Mouse (Mus musculus): ENCODE results near the gene Pim3. TPM values are rescaled to one million over a fixed set of nuclear protein-coding genes. Genes with fewer than 3 reads are reported as not detected.

The Pim3 gene
- polyA plus RNA-seq, 1 experiment: 55.0 TPM

DNA sequence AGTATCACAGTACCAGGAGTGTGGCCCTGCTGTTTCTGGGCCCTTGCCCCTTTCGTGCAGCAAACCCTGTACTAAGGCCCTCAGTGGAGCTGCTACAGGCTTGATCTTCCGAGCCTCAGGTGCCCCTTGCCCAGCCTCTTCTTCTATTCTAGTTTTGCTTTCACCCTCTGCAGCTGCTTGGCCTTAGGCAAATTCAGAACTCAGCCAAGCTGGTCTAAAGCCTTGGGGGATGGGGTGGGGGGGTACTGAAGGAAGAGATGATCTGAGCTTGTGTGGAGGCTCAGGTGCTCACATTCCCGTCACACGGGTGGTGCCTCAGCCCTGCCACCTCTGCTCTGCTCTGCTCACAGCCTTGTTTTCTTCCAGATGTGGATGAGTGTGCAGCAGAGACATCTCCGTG lies 38.6 kb upstream of the Pim3 start:
- TF ChIP-seq CTCF (IDR thresholded peaks at IDR 0.05; ENCODE audit: insufficient read depth, low read length) (no peak), POLR2A (IDR thresholded peaks at IDR 0.05; ENCODE audit: borderline replicate concordance, extremely low read depth, low read depth, low read length) (no peak)
- 91% methylated on average over 5 of the region's 5 CpGs for WGBS

DNA sequence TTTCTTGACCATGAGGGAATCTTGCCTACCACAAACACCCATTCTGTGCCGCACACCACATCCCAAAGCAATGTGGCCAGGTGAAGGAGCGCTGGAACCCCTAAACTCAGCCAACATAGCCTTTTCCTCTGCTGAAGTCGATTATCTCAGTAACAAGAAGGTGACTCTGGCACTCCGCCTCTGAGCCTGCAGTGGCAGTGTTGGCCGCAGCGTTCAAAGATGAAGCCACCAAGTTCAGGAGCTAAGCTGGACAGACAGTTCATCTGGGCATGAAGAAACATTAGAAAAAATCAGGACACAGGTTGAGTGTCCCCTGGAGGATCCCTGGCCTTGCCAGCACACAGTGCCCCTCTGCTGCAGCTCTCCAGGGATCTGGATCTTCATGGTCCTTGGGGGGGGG lies 34.5 kb upstream of the Pim3 start:
- no peak for DNase-seq
- Histone ChIP-seq H3K4me1 (ENCODE audit: control insufficient read depth, insufficient read depth, low read length) (peaks cover 2% of the 10 kb centered on the region), H3K4me3 (replicated peaks; ENCODE audit: extremely low read depth, low read depth, low read length) (no peak overlapping the region)
- no peak for TF ChIP-seq POLR2A (IDR thresholded peaks at IDR 0.05; ENCODE audit: borderline replicate concordance, extremely low read depth, low read depth, low read length)
- TF ChIP-seq CTCF (IDR thresholded peaks at IDR 0.05; ENCODE audit: insufficient read depth, low read length): no peak
- WGBS: 92% methylated on average over 6 of the region's 6 CpGs

More for the DNA sequence above, 38.6 kb upstream of the Pim3 start:
- DNase-seq: no peak
- Histone ChIP-seq H3K4me1 (ENCODE audit: control insufficient read depth, insufficient read depth, low read length) (peaks cover 5% of the 10 kb centered on the region), H3K4me3 (replicated peaks; ENCODE audit: extremely low read depth, low read depth, low read length) (no peak overlapping the region)

DNA sequence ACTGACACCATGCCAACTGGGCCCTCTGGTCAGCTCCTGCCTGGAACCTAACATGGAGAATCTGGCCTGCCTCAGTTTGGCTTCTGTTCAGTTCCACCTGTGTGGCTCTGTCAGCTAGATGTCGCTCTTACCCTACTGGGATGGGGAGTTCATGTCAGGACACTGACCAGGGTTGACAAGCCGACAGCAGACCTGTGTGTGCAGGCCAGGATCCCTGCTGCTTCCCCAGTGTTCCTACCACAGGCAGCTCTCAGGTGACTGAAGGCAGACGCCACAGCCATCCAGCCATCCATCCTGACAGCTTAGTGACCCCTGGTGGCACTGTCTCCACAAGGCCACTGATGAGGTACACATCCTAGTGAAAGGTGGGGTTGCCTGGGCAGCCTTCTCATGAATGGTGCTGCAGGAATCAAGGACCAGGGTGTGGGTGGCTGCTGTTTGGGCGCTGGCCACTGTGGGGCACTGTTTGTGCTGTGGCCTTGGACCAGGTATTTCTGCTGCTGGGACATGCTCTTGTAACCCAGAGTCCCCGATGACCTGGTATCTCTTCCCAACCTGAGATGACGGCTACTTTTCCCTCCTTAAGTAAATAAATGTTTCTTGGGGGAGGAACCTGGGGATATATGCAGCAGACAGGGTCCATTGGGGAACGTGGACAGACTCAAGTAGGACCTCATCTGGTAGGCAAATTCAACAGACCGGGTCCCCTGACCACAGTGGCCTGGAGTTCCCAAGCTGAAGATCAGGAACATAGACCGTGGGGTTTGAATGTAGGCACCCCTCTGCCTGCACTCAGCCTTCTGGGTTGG lies 33.8 kb upstream of the Pim3 start:
- 20% methylated on average over 9 of the region's 9 CpGs for WGBS
- Histone ChIP-seq H3K4me1 (ENCODE audit: control insufficient read depth, insufficient read depth, low read length) (peaks cover 2% of the 10 kb centered on the region), H3K4me3 (replicated peaks; ENCODE audit: extremely low read depth, low read depth, low read length) (no peak overlapping the region)
- no peak for TF ChIP-seq POLR2A (IDR thresholded peaks at IDR 0.05; ENCODE audit: borderline replicate concordance, extremely low read depth, low read depth, low read length)
- peak; percentile 75 for TF ChIP-seq CTCF (IDR thresholded peaks at IDR 0.05; ENCODE audit: insufficient read depth, low read length)
- DNase-seq: peak; percentile 81

DNA sequence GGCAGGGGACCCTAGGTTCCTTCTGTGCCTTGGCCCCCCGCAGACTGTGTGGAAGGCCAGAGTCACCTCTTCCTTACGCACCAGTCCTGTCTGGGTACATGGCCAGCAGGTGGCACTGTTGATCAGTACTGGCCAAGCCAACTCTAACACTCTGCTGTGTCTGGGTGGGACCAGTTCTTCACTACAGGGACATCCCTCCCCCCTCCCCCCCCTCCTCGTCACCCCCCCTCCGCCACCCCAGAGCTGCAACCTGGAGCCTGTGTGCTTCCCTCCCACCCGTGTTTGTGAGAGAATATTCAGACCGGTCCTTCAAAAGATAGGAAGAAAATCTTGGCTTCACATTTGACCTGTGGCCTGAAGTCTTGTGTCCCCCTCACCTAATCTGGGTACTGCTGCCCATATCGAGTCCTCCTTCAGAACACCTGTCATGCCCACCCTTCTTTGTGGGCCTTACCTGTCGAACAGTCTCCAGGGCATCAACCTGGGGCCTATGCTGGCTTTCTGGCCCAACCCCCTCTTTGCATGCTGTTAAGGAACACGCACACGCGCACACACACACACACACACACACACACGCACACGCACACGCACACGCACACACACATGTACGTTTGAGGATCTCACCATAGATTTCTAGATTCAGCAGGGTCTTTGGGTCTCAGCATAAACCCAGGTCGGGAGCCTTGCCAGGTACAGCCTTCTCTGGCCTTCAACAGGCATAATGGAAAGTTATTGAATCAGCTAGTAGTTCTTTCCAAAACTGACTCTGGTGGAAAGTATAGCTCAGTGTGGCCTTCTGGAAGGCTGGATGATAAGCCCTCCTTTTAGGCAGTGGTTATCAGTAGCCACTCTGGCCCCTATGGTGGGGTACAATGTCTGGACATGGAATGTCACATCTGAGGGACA lies 32.9 kb upstream of the Pim3 start:
- H3K4me1 ChIP-seq (ENCODE audit: control insufficient read depth, insufficient read depth, low read length): peaks cover 2% of the 10 kb centered on the region
- no peak overlapping the region for H3K4me3 ChIP-seq (replicated peaks; ENCODE audit: extremely low read depth, low read depth, low read length)
- WGBS: 51% methylated on average over 16 of the region's 17 CpGs
- peak; percentile 93 for DNase-seq
- peak; percentile 99 for TF ChIP-seq CTCF (IDR thresholded peaks at IDR 0.05; ENCODE audit: insufficient read depth, low read length)
- TF ChIP-seq POLR2A (IDR thresholded peaks at IDR 0.05; ENCODE audit: borderline replicate concordance, extremely low read depth, low read depth, low read length): no peak

DNA sequence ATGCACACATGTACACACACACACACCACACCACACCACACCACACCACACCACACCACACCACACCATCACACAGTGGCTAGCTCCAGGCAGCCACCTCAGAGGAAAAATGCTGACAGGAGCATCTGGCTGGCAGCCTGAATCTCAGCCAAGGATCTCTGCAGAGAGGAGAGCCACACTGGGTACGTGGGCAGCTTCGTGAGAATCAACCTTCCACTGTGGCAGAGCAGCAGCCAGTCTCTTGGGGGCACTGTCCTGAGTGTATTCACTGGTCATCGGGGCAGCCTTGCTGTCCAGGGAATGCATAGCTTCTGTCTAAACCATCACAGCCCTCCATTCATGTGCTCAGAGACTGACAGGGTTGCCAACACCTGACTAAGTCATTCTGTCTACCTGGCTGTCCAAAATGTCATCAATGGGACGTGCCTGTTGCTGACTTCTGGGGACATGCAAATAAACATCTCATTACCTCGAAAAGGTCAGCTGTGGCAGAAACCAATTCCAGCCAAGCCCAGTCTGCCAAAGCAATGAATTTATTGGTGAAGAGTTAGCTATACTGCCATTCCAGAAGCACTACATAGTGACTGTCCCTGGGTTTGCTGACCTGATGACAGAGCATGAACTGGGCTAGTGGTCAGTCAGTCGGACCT lies 32.1 kb upstream of the Pim3 start:
- no peak for DNase-seq
- WGBS: 72% methylated on average over 6 of the region's 6 CpGs
- H3K4me1 ChIP-seq (ENCODE audit: control insufficient read depth, insufficient read depth, low read length): peaks cover 2% of the 10 kb centered on the region
- no peak for TF ChIP-seq CTCF (IDR thresholded peaks at IDR 0.05; ENCODE audit: insufficient read depth, low read length)
- peak; percentile 12; the same call in 1 of the 2 replicates for TF ChIP-seq POLR2A (IDR thresholded peaks at IDR 0.05; ENCODE audit: borderline replicate concordance, extremely low read depth, low read depth, low read length)
- H3K4me3 ChIP-seq (replicated peaks; ENCODE audit: extremely low read depth, low read depth, low read length): no peak overlapping the region

DNA sequence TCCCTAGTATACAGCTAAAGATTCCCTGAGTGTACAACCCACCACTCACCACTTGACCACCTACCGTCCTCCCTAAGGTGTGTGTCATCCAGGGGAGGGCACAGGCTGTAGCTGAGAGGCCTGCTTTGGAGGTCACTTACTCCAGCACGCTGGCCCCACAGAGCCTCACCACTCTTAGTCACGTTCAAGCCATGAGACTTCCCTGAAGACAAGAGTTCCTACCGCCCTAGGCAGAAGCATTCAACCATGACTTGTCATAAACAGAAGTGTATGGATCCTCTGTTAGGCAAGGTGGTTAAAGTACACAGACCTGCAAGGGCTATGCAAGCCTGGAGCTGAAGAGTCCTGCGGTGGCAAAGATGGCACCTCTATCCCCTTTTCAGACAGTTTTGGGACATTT lies 31.3 kb upstream of the Pim3 start:
- WGBS: 85% methylated on average over 5 of the region's 5 CpGs
- TF ChIP-seq POLR2A (IDR thresholded peaks at IDR 0.05; ENCODE audit: borderline replicate concordance, extremely low read depth, low read depth, low read length) (no peak), CTCF (IDR thresholded peaks at IDR 0.05; ENCODE audit: insufficient read depth, low read length) (no peak)
- Histone ChIP-seq H3K4me1 (ENCODE audit: control insufficient read depth, insufficient read depth, low read length) (peaks cover 2% of the 10 kb centered on the region), H3K4me3 (replicated peaks; ENCODE audit: extremely low read depth, low read depth, low read length) (no peak overlapping the region)
- DNase-seq: no peak

DNA sequence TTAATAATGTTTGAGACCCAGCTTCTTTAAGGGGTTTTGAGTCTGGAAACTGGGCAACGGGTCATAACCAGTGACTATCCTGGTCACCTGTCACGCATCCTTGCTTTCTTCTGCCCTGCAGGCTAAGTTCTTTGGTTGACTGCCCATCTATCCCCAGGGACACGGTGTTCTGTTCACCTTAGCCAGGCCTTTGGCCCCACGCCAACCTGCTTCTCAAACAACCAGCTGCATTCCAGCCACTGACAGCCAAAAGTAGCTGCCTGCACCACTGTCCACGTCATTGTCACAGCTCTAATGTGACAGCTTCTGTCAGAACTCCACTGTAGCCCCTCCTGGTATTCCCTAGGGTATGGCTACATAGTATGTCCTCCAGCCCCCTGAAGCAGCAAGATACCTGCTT lies 30.5 kb upstream of the Pim3 start:
- no peak overlapping the region for H3K4me3 ChIP-seq (replicated peaks; ENCODE audit: extremely low read depth, low read depth, low read length)
- TF ChIP-seq POLR2A (IDR thresholded peaks at IDR 0.05; ENCODE audit: borderline replicate concordance, extremely low read depth, low read depth, low read length) (no peak), CTCF (IDR thresholded peaks at IDR 0.05; ENCODE audit: insufficient read depth, low read length) (no peak)
- WGBS: 51% methylated on average over 5 of the region's 5 CpGs
- peaks cover 2% of the 10 kb centered on the region for H3K4me1 ChIP-seq (ENCODE audit: control insufficient read depth, insufficient read depth, low read length)
- peak; percentile 69 for DNase-seq

DNA sequence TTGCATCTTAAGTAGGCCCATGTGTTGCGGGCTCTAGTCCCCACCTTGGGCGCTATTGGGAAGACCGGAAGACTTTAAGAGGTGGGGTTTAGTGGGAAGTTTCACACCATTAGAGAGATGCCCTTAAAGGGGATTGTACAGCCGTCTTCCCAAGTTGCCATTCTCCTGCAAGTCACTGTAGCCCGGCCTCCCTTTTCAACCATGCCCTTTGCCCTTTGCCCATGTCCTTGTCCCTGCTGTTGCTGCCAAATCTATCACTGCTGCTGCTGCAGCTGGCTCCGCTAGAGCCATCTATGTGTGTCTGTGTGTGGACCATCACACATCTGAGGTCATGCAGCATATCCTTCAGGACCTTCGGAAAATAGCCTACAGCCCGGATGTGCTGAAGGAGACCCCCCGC lies 29.4 kb upstream of the Pim3 start:
- TF ChIP-seq CTCF (IDR thresholded peaks at IDR 0.05; ENCODE audit: insufficient read depth, low read length): no peak
- no peak for TF ChIP-seq POLR2A (IDR thresholded peaks at IDR 0.05; ENCODE audit: borderline replicate concordance, extremely low read depth, low read depth, low read length)
- Histone ChIP-seq H3K4me3 (replicated peaks; ENCODE audit: extremely low read depth, low read depth, low read length) (no peak overlapping the region), H3K4me1 (ENCODE audit: control insufficient read depth, insufficient read depth, low read length) (peaks cover 2% of the 10 kb centered on the region)
- DNase-seq: no peak
- WGBS: 64% methylated on average over 9 of the region's 9 CpGs

DNA sequence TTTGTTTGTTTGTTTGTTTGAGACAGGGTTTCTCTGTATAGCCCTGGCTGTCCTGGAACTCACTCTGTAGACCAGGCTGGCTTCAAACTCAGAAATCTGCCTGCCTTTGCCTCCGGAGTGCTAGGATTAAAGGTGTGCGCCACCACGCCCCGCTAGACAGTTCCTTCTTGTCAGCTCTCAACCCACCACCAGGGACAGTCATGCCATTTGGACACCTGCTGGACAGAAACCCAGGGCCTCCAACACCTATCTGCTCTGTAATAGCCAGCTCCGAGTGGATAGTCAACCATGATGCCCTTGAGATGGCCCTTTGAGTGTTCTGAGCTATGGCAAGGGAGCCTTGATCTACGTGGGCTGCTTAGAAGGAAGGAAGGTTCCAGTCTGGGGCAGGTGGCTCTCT lies 26.0 kb upstream of the Pim3 start:
- H3K4me3 ChIP-seq (replicated peaks; ENCODE audit: extremely low read depth, low read depth, low read length): no peak overlapping the region
- 85% methylated on average over 6 of the region's 6 CpGs for WGBS
- TF ChIP-seq CTCF (IDR thresholded peaks at IDR 0.05; ENCODE audit: insufficient read depth, low read length): peak; percentile 26; the same call in 1 of the 2 replicates
- no peak for TF ChIP-seq POLR2A (IDR thresholded peaks at IDR 0.05; ENCODE audit: borderline replicate concordance, extremely low read depth, low read depth, low read length)
- DNase-seq: no peak
- H3K4me1 ChIP-seq (ENCODE audit: control insufficient read depth, insufficient read depth, low read length): peaks cover 15% of the 10 kb centered on the region

All from lung, adult 2 months (tissue).